Mouse (Mus musculus) macrophage (primary cell): Measurements from ENCODE around the gene Coa6. TPM values are rescaled to one million over a fixed set of nuclear protein-coding genes. Genes with fewer than 3 reads are reported as not detected.
A peak's percentile ranks its signal among the peaks of the same experiment; 100 is the strongest.

Experiments
- H3K27ac ChIP-seq: fragments of 350-480 bp; formaldehyde crosslinking; 2 replicates; pipeline ENCODE4 v1.9.0; 2021
- H3K36me3 ChIP-seq: fragments of 350-480 bp; formaldehyde crosslinking; 2 replicates; pipeline ENCODE4 v1.9.0; 2021; ENCODE audit errors: inconsistent target
- H3K4me3 ChIP-seq: fragments of 350-480 bp; formaldehyde crosslinking; 2 replicates; pipeline ENCODE4 v1.9.0; 2021; ENCODE audit errors: inconsistent target
- H3K79me2 ChIP-seq: fragments of 350-480 bp; formaldehyde crosslinking; 2 replicates; pipeline ENCODE4 v1.9.0; 2021; ENCODE audit errors: inconsistent target
- WGBS: methylation state at CpG from one replicate; pipeline ENCODE4 v1.1.7; 2026; ENCODE audit warnings: inconsistent platforms; ENCODE audit not compliant: missing documents; 5-methylcytosine and 5-hydroxymethylcytosine counted together
- polyA plus RNA-seq: library from polyadenylated mRNA; stranded (reverse); fragments of 250-400 nt; gene quantifications from 3 replicates; pipeline ENCODE4 v1.2.4, GENCODE M21; 2018; ENCODE audit warnings: inconsistent platforms

The Coa6 gene
- polyA plus RNA-seq, 1 experiment from 2014 or later = 12.3 TPM

GRCm38 (mm10) chr8:126424163-126424562, 1.8 kb downstream of the Coa6 start:
- peaks cover 13% of the 10 kb centered on the region; the same call in 1 of the 2 replicates for H3K79me2 ChIP-seq
- H3K27ac ChIP-seq = no peak overlapping the region
- H3K4me3 ChIP-seq = no peak overlapping the region
- WGBS = 82% methylated on average over 4 of the region's 4 CpGs
- peaks cover 34% of the 10 kb centered on the region for H3K36me3 ChIP-seq

- Histone ChIP-seq H3K79me2 (peaks cover 13% of the 10 kb centered on the region; the same call in 1 of the 2 replicates), H3K27ac (no peak overlapping the region), H3K36me3 (peaks cover 34% of the 10 kb centered on the region), H3K4me3 (no peak overlapping the region)
- 81% methylated on average over 1 of the region's 1 CpGs for WGBS
Measured at GRCm38 (mm10) chr8:126424946-126425345, 2.6 kb downstream of the Coa6 start.

GRCm38 (mm10) chr8:126429635-126430034, 7.3 kb downstream of the Coa6 start:
- WGBS = 96% methylated on average over 5 of the region's 5 CpGs
- Histone ChIP-seq H3K79me2 (no peaks in the 10 kb centered on the region), H3K36me3 (peaks cover 34% of the 10 kb centered on the region), H3K27ac (no peak overlapping the region), H3K4me3 (no peak overlapping the region)

GRCm38 (mm10) chr8:126433827-126434226, 11.5 kb downstream of the Coa6 start:
- WGBS = 89% methylated on average over 7 of the region's 7 CpGs
- Histone ChIP-seq H3K27ac (no peak overlapping the region), H3K79me2 (no peaks in the 10 kb centered on the region), H3K4me3 (no peak overlapping the region), H3K36me3 (no peaks in the 10 kb centered on the region)

GRCm38 (mm10) chr8:126438937-126439336, 16.6 kb downstream of the Coa6 start:
- H3K4me3 ChIP-seq = no peak overlapping the region
- 100% methylated on average over 2 of the region's 2 CpGs for WGBS
- H3K36me3 ChIP-seq = no peaks in the 10 kb centered on the region
- no peak overlapping the region for H3K27ac ChIP-seq
- no peaks in the 10 kb centered on the region for H3K79me2 ChIP-seq

GRCm38 (mm10) chr8:126451158-126451557, 28.8 kb downstream of the Coa6 start:
- WGBS = 94% methylated on average over 8 of the region's 8 CpGs
- H3K36me3 ChIP-seq = no peaks in the 10 kb centered on the region
- H3K79me2 ChIP-seq = no peaks in the 10 kb centered on the region
- no peak overlapping the region for H3K27ac ChIP-seq
- no peak overlapping the region for H3K4me3 ChIP-seq

- no peak overlapping the region for H3K4me3 ChIP-seq
- no peak overlapping the region for H3K27ac ChIP-seq
- H3K36me3 ChIP-seq = no peaks in the 10 kb centered on the region
- no peaks in the 10 kb centered on the region for H3K79me2 ChIP-seq
- WGBS = 100% methylated on average over 6 of the region's 7 CpGs
Measured at GRCm38 (mm10) chr8:126455383-126455782, 33.1 kb downstream of the Coa6 start.

GRCm38 (mm10) chr8:126460274-126460673, 38.0 kb downstream of the Coa6 start:
- 72% methylated on average over 3 of the region's 3 CpGs for WGBS
- Histone ChIP-seq H3K79me2 (no peaks in the 10 kb centered on the region), H3K4me3 (no peak overlapping the region), H3K27ac (no peak overlapping the region), H3K36me3 (no peaks in the 10 kb centered on the region)

GRCm38 (mm10) chr8:126461735-126462134, 39.4 kb downstream of the Coa6 start:
- 92% methylated on average over 7 of the region's 7 CpGs for WGBS
- H3K79me2 ChIP-seq = no peaks in the 10 kb centered on the region
- H3K27ac ChIP-seq = no peak overlapping the region
- no peaks in the 10 kb centered on the region for H3K36me3 ChIP-seq
- H3K4me3 ChIP-seq = no peak overlapping the region

- no peaks in the 10 kb centered on the region for H3K36me3 ChIP-seq
Measured at GRCm38 (mm10) chr8:126464071-126464470, 41.8 kb downstream of the Coa6 start.

GRCm38 (mm10) chr8:126473802-126474298, 51.5 kb downstream of the Coa6 start:
- Histone ChIP-seq H3K36me3 (no peaks in the 10 kb centered on the region), H3K4me3 (peak overlapping the region; percentile 26; the same call in 1 of the 2 replicates), H3K27ac (no peak overlapping the region), H3K79me2 (no peaks in the 10 kb centered on the region)
- whole genome bisulfite sequencing = 20% methylated on average over 15 of the region's 16 CpGs

More at GRCm38 (mm10) chr8:126464071-126464470, 41.8 kb downstream of the Coa6 start:
- Histone ChIP-seq H3K27ac (no peak overlapping the region), H3K79me2 (no peaks in the 10 kb centered on the region), H3K4me3 (no peak overlapping the region)
- WGBS = 85% methylated on average over 7 of the region's 7 CpGs

- Histone ChIP-seq H3K4me3 (peak within 1 kb of the TSS; percentile 26; the same call in 1 of the 2 replicates), H3K27ac (no peak within 1 kb of the TSS), H3K79me2 (no peaks in the 10 kb centered on the region), H3K36me3 (no peaks in the 10 kb centered on the region)
- WGBS = under 1% methylated on average over 123 of the region's 124 CpGs
Measured at GRCm38 (mm10) chr8:126474299-126475187, 52.2 kb downstream of the Coa6 start, which contains the start of gene Tarbp1. Gene Tarbp1 (minus strand): TSS chr8:126475065.
